Mouse (Mus musculus): ENCODE data around the gene Ranbp2. TPM values are rescaled to one million over a fixed set of nuclear protein-coding genes. Genes with fewer than 3 reads are reported as not detected.
A peak's percentile ranks its signal among the peaks of the same experiment; 100 is the strongest.

Gene Ranbp2
- total and polyA plus RNA-seq, 3 experiments = 45.0 to 56.3 (median 53.4) TPM

GRCm38 (mm10) chr10:58529358-58529757 lies 82.6 kb downstream of the Ranbp2 start:
- Histone ChIP-seq H3K9me3 (replicated peaks; ENCODE audit: low read length) (no peaks in the 10 kb centered on the region), H3K4me3 (replicated peaks in 1 of 3; ENCODE audit: low read depth in 2 of 3, low read length in 2 of 3, poor library complexity in 1 of 3) (no peak overlapping the region), H3K4me1 (ENCODE audit: control insufficient read depth in 1 of 2, insufficient read depth in 2 of 2) (peaks cover 6 to 22% of the 10 kb centered on the region in 2 experiments), H3K27me3 (replicated peaks) (no peaks in the 10 kb centered on the region), H3K9ac (ENCODE audit: insufficient read depth, low read depth) (no peak overlapping the region; the same call in 1 of the 2 replicates), H3K4me2 (ENCODE audit: insufficient read depth, low read depth, poor library complexity, severe bottlenecking) (peak overlapping the region; percentile 55), H3K27ac (ENCODE audit: insufficient read depth, low read depth) (no peak overlapping the region), H3K36me3 (replicated peaks in 1 of 2; ENCODE audit: control insufficient read depth in 1 of 2, insufficient read depth in 1 of 2, low read length in 1 of 2) (no peaks in the 10 kb centered on the region), H3K79me2 (replicated peaks; ENCODE audit: control insufficient read depth, extremely low read depth, insufficient read depth, poor library complexity, severe bottlenecking) (no peaks in the 10 kb centered on the region)
- TF ChIP-seq POLR2A (IDR thresholded peaks at IDR 0.05; ENCODE audit: low read depth, low read length) (no peak), IRF4 (IDR thresholded peaks at IDR 0.05; ENCODE audit: low read depth, low read length) (peak; percentile 72), EP300 (IDR thresholded peaks at IDR 0.05; ENCODE audit: low read length) (peak; percentile 47)
- in situ Hi-C loops (cut with MboI; ENCODE audit: low pct_ligation_motif_present, low pct_unique_long_range_greater_than_20kb, low sequenced_read_pairs) (no loop called here), dilution Hi-C loops (cut with MboI; ENCODE audit: extremely low pct_ligation_motif_present, extremely low pct_unique_long_range_greater_than_20kb, low sequenced_read_pairs) (no loop called here)
- DNase-seq (ENCODE audit: extremely low read depth) = peak; percentile 43

DNA sequence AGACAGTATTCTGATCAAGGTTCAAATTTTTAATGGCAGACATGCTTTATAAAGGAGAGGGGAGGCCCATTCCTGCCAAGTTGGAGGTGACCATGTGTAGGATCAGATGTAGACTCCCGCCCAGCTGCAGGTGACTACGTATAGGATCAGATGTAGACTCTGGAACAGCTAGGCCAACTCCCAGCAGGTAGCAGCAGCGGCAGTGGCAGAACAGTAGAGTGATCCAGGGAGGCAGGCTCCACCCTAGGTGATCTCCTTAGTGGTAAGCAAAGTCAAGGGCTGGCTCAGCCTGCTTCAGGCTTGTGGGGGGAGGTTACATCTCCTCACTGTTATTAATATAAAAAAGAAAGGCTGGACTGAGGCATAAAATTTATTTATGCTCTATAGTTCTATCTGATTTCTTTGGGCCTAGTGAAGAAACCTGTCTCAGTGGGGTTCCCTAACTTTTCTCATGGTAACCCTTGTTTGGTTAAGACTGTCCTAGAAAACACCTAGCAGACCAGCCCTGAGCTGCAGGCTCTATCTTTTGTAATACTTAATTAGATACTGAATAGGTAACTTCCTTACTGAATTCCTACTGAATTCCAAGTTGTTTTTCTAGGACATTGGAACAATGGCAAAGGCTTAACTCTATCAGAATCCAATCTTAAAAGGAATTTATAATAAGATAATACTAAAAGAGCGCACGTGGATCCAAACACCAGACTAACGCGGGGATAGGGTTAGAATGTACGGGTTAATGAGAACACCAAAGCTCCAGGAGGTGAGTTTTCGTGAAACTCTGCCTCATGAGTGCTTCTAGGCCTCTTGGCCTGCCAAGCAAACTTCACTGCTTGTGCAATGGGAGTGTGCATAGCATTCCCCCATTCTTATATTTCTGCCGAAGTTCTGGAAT lies 84.4 kb downstream of the Ranbp2 start:
- H3K9ac ChIP-seq (ENCODE audit: insufficient read depth, low read depth) = no peak overlapping the region
- no peaks in the 10 kb centered on the region for H3K27me3 ChIP-seq (replicated peaks)
- H3K36me3 ChIP-seq (replicated peaks in 1 of 2; ENCODE audit: control insufficient read depth in 1 of 2, insufficient read depth in 1 of 2, low read length in 1 of 2) = no peaks in the 10 kb centered on the region
- DNase-seq (ENCODE audit: extremely low read depth) = no peak
- H3K4me1 ChIP-seq (ENCODE audit: control insufficient read depth in 1 of 2, insufficient read depth in 2 of 2) = peaks cover 6 to 22% of the 10 kb centered on the region in 2 experiments
- in situ Hi-C loops (cut with MboI; ENCODE audit: low pct_ligation_motif_present, low pct_unique_long_range_greater_than_20kb, low sequenced_read_pairs) = no loop called here
- TF ChIP-seq ELF1 (IDR thresholded peaks at IDR 0.05; ENCODE audit: low read depth, low read length) (no peak), MEF2A (IDR thresholded peaks at IDR 0.05; ENCODE audit: borderline replicate concordance, low read depth, low read length) (no peak)
- dilution Hi-C loops (cut with MboI; ENCODE audit: extremely low pct_ligation_motif_present, extremely low pct_unique_long_range_greater_than_20kb, low sequenced_read_pairs) = no loop called here
- H3K4me3 ChIP-seq (replicated peaks in 1 of 3; ENCODE audit: low read depth in 2 of 3, low read length in 2 of 3, poor library complexity in 1 of 3) = no peak overlapping the region
- H3K79me2 ChIP-seq (replicated peaks; ENCODE audit: control insufficient read depth, extremely low read depth, insufficient read depth, poor library complexity, severe bottlenecking) = no peaks in the 10 kb centered on the region
- no peak overlapping the region for H3K27ac ChIP-seq (ENCODE audit: insufficient read depth, low read depth)
- no peak overlapping the region for H3K4me2 ChIP-seq (ENCODE audit: insufficient read depth, low read depth, poor library complexity, severe bottlenecking)
- no peaks in the 10 kb centered on the region for H3K9me3 ChIP-seq (replicated peaks; ENCODE audit: low read length)

GRCm38 (mm10) chr10:58532177-58532576 lies 85.5 kb downstream of the Ranbp2 start:
- in situ Hi-C loops (cut with MboI; ENCODE audit: low pct_ligation_motif_present, low pct_unique_long_range_greater_than_20kb, low sequenced_read_pairs) (no loop called here), dilution Hi-C loops (cut with MboI; ENCODE audit: extremely low pct_ligation_motif_present, extremely low pct_unique_long_range_greater_than_20kb, low sequenced_read_pairs) (no loop called here)
- Histone ChIP-seq H3K9me3 (replicated peaks; ENCODE audit: low read length) (no peaks in the 10 kb centered on the region), H3K36me3 (replicated peaks in 1 of 2; ENCODE audit: control insufficient read depth in 1 of 2, insufficient read depth in 1 of 2, low read length in 1 of 2) (no peaks in the 10 kb centered on the region), H3K27ac (ENCODE audit: insufficient read depth, low read depth) (no peak overlapping the region), H3K4me1 (ENCODE audit: control insufficient read depth in 1 of 2, insufficient read depth in 2 of 2) (peaks cover 6 to 22% of the 10 kb centered on the region in 2 experiments), H3K4me3 (replicated peaks in 1 of 3; ENCODE audit: low read depth in 2 of 3, low read length in 2 of 3, poor library complexity in 1 of 3) (no peak overlapping the region), H3K9ac (ENCODE audit: insufficient read depth, low read depth) (no peak overlapping the region), H3K27me3 (replicated peaks) (no peaks in the 10 kb centered on the region), H3K79me2 (replicated peaks; ENCODE audit: control insufficient read depth, extremely low read depth, insufficient read depth, poor library complexity, severe bottlenecking) (no peaks in the 10 kb centered on the region), H3K4me2 (ENCODE audit: insufficient read depth, low read depth, poor library complexity, severe bottlenecking) (no peak overlapping the region)
- no peak for DNase-seq (ENCODE audit: extremely low read depth)
- no peak for TF ChIP-seq NRF1 (IDR thresholded peaks at IDR 0.05; ENCODE audit: low read depth, low read length)
- TF ChIP-seq TBP (conservative IDR thresholded peaks at IDR 0.05; ENCODE audit: low read depth, low read length) = no peak
- TF ChIP-seq BHLHE40 (IDR thresholded peaks at IDR 0.05; ENCODE audit: low read depth, low read length) = no peak
- TF ChIP-seq POLR2AphosphoS2 (IDR thresholded peaks at IDR 0.05; ENCODE audit: low read depth, low read length) = no peak
- no peak for TF ChIP-seq HCFC1 (IDR thresholded peaks at IDR 0.05; ENCODE audit: low read depth, low read length)
- TF ChIP-seq IRF4 (IDR thresholded peaks at IDR 0.05; ENCODE audit: low read depth, low read length) = no peak
- no peak for TF ChIP-seq RCOR1 (conservative IDR thresholded peaks at IDR 0.05; ENCODE audit: low read depth, low read length)
- TF ChIP-seq PAX5 (IDR thresholded peaks at IDR 0.05; ENCODE audit: low read length) = no peak
- TF ChIP-seq SIN3A (IDR thresholded peaks at IDR 0.05; ENCODE audit: low read length) = no peak
- no peak for TF ChIP-seq MAZ (IDR thresholded peaks at IDR 0.05; ENCODE audit: low read depth, low read length)
- TF ChIP-seq UBTF (IDR thresholded peaks at IDR 0.05; ENCODE audit: low read depth, low read length) = no peak
- no peak for TF ChIP-seq TCF12 (IDR thresholded peaks at IDR 0.05; ENCODE audit: low read depth, low read length)
- TF ChIP-seq RAD21 (IDR thresholded peaks at IDR 0.05; ENCODE audit: low read depth, low read length) = no peak
- TF ChIP-seq ZKSCAN1 (IDR thresholded peaks at IDR 0.05; ENCODE audit: borderline replicate concordance, low read depth, low read length) = no peak
- TF ChIP-seq ETS1 (conservative IDR thresholded peaks at IDR 0.05; ENCODE audit: low read depth, low read length) = no peak
- no peak for TF ChIP-seq MAX (IDR thresholded peaks at IDR 0.05; ENCODE audit: low read length)
- no peak for TF ChIP-seq JUN (IDR thresholded peaks at IDR 0.05; ENCODE audit: insufficient read depth, low read depth, low read length)
- TF ChIP-seq ELF1 (IDR thresholded peaks at IDR 0.05; ENCODE audit: low read depth, low read length) = no peak
- TF ChIP-seq POLR2A (IDR thresholded peaks at IDR 0.05; ENCODE audit: low read depth, low read length) = no peak
